Comparison of ENCODE assay signal across 13 mouse cellular contexts in genomic region chr17:47531387-47531818, GRCm38 (mm10). TPM values are rescaled to one million over a fixed set of nuclear protein-coding genes. Genes with fewer than 3 reads are reported as not detected.
DNase-seq lines count a peak whose midpoint lies in the region; TF ChIP-seq lines count a peak whose summit lies in the region.
"Had no signal": no experiment of that assay in that cellular context is flagged by ENCODE, and none has a peak within 500 bp of the region (broad histone marks: within the 10 kb centered on the region; RNA-seq: fewer than 3 reads in every experiment).

No protein-coding gene starts in this region.

- no peak for TF ChIP-seq RAD21 in CH12.LX (IDR thresholded peaks at IDR 0.05; ENCODE audit: low read depth, low read length)

- H3K9me3 ChIP-seq in CH12.LX (replicated peaks; ENCODE audit: low read length): no peaks in the 10 kb centered on the region
- H3K9me3 ChIP-seq: heart, embryonic 15.5 days had no signal

- dilution Hi-C loops in CH12.LX (cut with MboI; ENCODE audit: extremely low pct_ligation_motif_present, extremely low pct_unique_long_range_greater_than_20kb, low sequenced_read_pairs): no loop called here

- H3K9ac ChIP-seq in CH12.LX (ENCODE audit: insufficient read depth, low read depth): no peak overlapping the region
- H3K9ac ChIP-seq: heart, embryonic 15.5 days; lung, embryonic 14.5 days had no signal

- H3K4me2 ChIP-seq in CH12.LX (ENCODE audit: insufficient read depth, low read depth, poor library complexity, severe bottlenecking): peak overlapping the region; percentile 41
- H3K4me2 ChIP-seq: heart, embryonic 15.5 days; lung, embryonic 14.5 days had no signal

- TF ChIP-seq CTCF in CH12.LX (conservative IDR thresholded peaks at IDR 0.05 in 1 of 2, IDR thresholded peaks at IDR 0.05 in 1 of 2; ENCODE audit: low read depth in 2 of 2, low read length in 2 of 2): no peak

- no peaks in the 10 kb centered on the region for H3K36me3 ChIP-seq in CH12.LX (replicated peaks in 1 of 2; ENCODE audit: control insufficient read depth in 1 of 2, insufficient read depth in 1 of 2, low read length in 1 of 2)
- H3K36me3 ChIP-seq: heart, embryonic 15.5 days had no signal

- H3K79me2 ChIP-seq in CH12.LX (replicated peaks; ENCODE audit: control insufficient read depth, extremely low read depth, insufficient read depth, poor library complexity, severe bottlenecking): no peaks in the 10 kb centered on the region

- no peaks in the 10 kb centered on the region for H3K27me3 ChIP-seq in CH12.LX (replicated peaks)
- H3K27me3 ChIP-seq: heart, embryonic 15.5 days; Patski had no signal

- TF ChIP-seq POLR2A in CH12.LX (IDR thresholded peaks at IDR 0.05; ENCODE audit: low read depth, low read length): no peak

- no peak; the same call in 1 of the 2 replicates for TF ChIP-seq EP300 in CH12.LX (IDR thresholded peaks at IDR 0.05; ENCODE audit: low read length)

- in situ Hi-C loops in CH12.LX (cut with MboI; ENCODE audit: low pct_ligation_motif_present, low pct_unique_long_range_greater_than_20kb, low sequenced_read_pairs): no loop called here

- peak overlapping the region in 2 of 3 experiments; percentile 14 to 33 for H3K4me3 ChIP-seq in CH12.LX (replicated peaks in 1 of 3; ENCODE audit: low read depth in 2 of 3, low read length in 2 of 3, poor library complexity in 1 of 3)
- H3K4me3 ChIP-seq: heart, embryonic 15.5 days had no signal

- peak; percentile 60 to 71 for DNase-seq in B cell, adult 2 months
- peak; percentile 70 for DNase-seq in CH12.LX (ENCODE audit: extremely low read depth)
- peak; percentile 92 for DNase-seq in induced T-regulatory cell, adult 2 months (ENCODE audit: low read depth)
- DNase-seq in natural killer cell, adult 2 months (ENCODE audit: low spot score in 2 of 2): peak; percentile 32 to 68
- no peak for DNase-seq in lung, adult 18-20 months
- no peak for DNase-seq in left cerebral cortex, adult 11 months (ENCODE audit: low spot score)
- no peak for DNase-seq in embryo, embryonic 9.5 days (ENCODE audit: extremely low spot score)
- DNase-seq: kidney, adult 9 months; layer of hippocampus, postnatal 36 days; lung, embryonic 14.5 days; retina, postnatal 1 day had no signal

- no peak overlapping the region for H3K27ac ChIP-seq in CH12.LX (ENCODE audit: insufficient read depth, low read depth)
- H3K27ac ChIP-seq: heart, embryonic 15.5 days had no signal

- peaks cover 4 to 26% of the 10 kb centered on the region in 2 experiments; a peak in 3 of 4 replicates for H3K4me1 ChIP-seq in CH12.LX (ENCODE audit: control insufficient read depth in 1 of 2, insufficient read depth in 2 of 2)

TF ChIP-seq in CH12.LX, 34 proteins besides CTCF, POLR2A, EP300 and RAD21:
- no peak for TF ChIP-seq KAT2A (IDR thresholded peaks at IDR 0.05; ENCODE audit: insufficient replicate concordance, low read length)
- TF ChIP-seq BHLHE40 (IDR thresholded peaks at IDR 0.05; ENCODE audit: low read depth, low read length): 0 out of 2 replicates have a peak, but pooled peaks have one; percentile 4
- no peak for TF ChIP-seq IRF4 (IDR thresholded peaks at IDR 0.05; ENCODE audit: low read depth, low read length)
- no peak for TF ChIP-seq USF2 (conservative IDR thresholded peaks at IDR 0.05; ENCODE audit: low read depth, low read length)
- TF ChIP-seq JUND (conservative IDR thresholded peaks at IDR 0.05; ENCODE audit: low read depth, low read length): no peak
- no peak for TF ChIP-seq HCFC1 (IDR thresholded peaks at IDR 0.05; ENCODE audit: low read depth, low read length)
- no peak for TF ChIP-seq JUN (IDR thresholded peaks at IDR 0.05; ENCODE audit: insufficient read depth, low read depth, low read length)
- 0 out of 2 replicates have a peak, but pooled peaks have one; percentile 39 for TF ChIP-seq TCF12 (IDR thresholded peaks at IDR 0.05; ENCODE audit: low read depth, low read length)
- no peak for TF ChIP-seq PAX5 (IDR thresholded peaks at IDR 0.05; ENCODE audit: low read length)
- no peak for TF ChIP-seq RCOR1 (conservative IDR thresholded peaks at IDR 0.05; ENCODE audit: low read depth, low read length)
- no peak for TF ChIP-seq E2F4 (IDR thresholded peaks at IDR 0.05; ENCODE audit: insufficient replicate concordance, low read depth, low read length)
- no peak for TF ChIP-seq CHD2 (IDR thresholded peaks at IDR 0.05; ENCODE audit: low read length)
- no peak for TF ChIP-seq MYC (IDR thresholded peaks at IDR 0.05; ENCODE audit: low read depth, low read length)
- no peak for TF ChIP-seq ZKSCAN1 (IDR thresholded peaks at IDR 0.05; ENCODE audit: borderline replicate concordance, low read depth, low read length)
- no peak for TF ChIP-seq ZMIZ1 (IDR thresholded peaks at IDR 0.05; ENCODE audit: low read depth, low read length)
- TF ChIP-seq ETS1 (conservative IDR thresholded peaks at IDR 0.05; ENCODE audit: low read depth, low read length): peak; percentile 40; the same call in 1 of the 2 replicates

RNA-seq across cellular contexts. Expression of gene Ccnd3, which starts 26.6 kb away (rescaled TPM):
- 48.2 and 48.7 TPM in 2 replicates for total RNA-seq in CH12.LX (2012; rRNA removed)
- 30.1 and 30.6 TPM in 2 replicates for total RNA-seq in CH12.LX (2014; rRNA removed)
- polyA plus RNA-seq in CH12.LX (2012; ENCODE audit: insufficient read length, low read depth): 102 and 121 TPM in 2 replicates

RNA-seq across cellular contexts. Expression of gene Taf8, which starts 29.3 kb away (rescaled TPM):
- 15.4 and 16.9 TPM in 2 replicates for total RNA-seq in CH12.LX (2012; rRNA removed)
- total RNA-seq in CH12.LX (2014; rRNA removed): 13.8 and 18.0 TPM in 2 replicates
- polyA plus RNA-seq in CH12.LX (2012; ENCODE audit: insufficient read length, low read depth): 16.5 and 17.0 TPM in 2 replicates

Comparison
In these comparisons a context has a peak if more than half of its experiments do, and no peak if none do; other contexts are left out.
1. DNase-seq: peak in B cell, adult 2 months (2 of 2), CH12.LX (single experiment), induced T-regulatory cell, adult 2 months (single experiment) and natural killer cell, adult 2 months (2 of 2); none in lung, adult 18-20 months (0 of 2), left cerebral cortex, adult 11 months (single experiment) and embryo, embryonic 9.5 days (single experiment).